Mouse (Mus musculus) intestine, embryonic 14.5 days (tissue): ENCODE data around the gene Ugcg. TPM values are rescaled to one million over a fixed set of nuclear protein-coding genes. Genes with fewer than 3 reads are reported as not detected.
"Not testable (repeated sequence)": the region's sequence is repeated elsewhere in the genome, so short reads cannot be mapped to it uniquely, and the experiment has no call there.

ENCODE experiments used
- ATAC-seq: fragments of 200-750 bp; cut with Nextera tagmentation; replicated peaks from 2 replicates; pipeline ENCODE4 v1.8.0; 2017; ENCODE audit warnings: low read depth, moderate number of reproducible peaks, moderate TSS enrichment, moderate library complexity; ENCODE audit not compliant: low FRiP score, low TSS enrichment
- DNase-seq: peaks from one replicate; pipeline ENCODE4 v3.0.0-alpha.2; 2018; ENCODE audit warnings: low spot score
- H3K27ac ChIP-seq: fragments of 300-500 bp; sonication (generic); 2 replicates; pipeline ENCODE4 v1.5.1; 2014; ENCODE audit warnings: low read depth, mild to moderate bottlenecking, control low read depth
- H3K27me3 ChIP-seq: fragments of 300-500 bp; sonication (generic); replicated peaks from 2 replicates; pipeline ENCODE4 v1.6.1; 2014; ENCODE audit warnings: low read length, control low read depth; ENCODE audit not compliant: control insufficient read depth, insufficient read depth
- H3K36me3 ChIP-seq: fragments of 300-500 bp; sonication (generic); 2 replicates; pipeline ENCODE4 v1.6.1; 2014; ENCODE audit warnings: low read length, control low read depth; ENCODE audit not compliant: control insufficient read depth, insufficient read depth
- H3K4me1 ChIP-seq: fragments of 300-500 bp; sonication (generic); replicated peaks from 2 replicates; pipeline ENCODE4 v1.6.1; 2014; ENCODE audit warnings: low read length, control low read depth, mixed read lengths; ENCODE audit not compliant: control insufficient read depth, insufficient read depth
- H3K4me2 ChIP-seq: fragments of 300-500 bp; sonication (generic); 2 replicates; pipeline ENCODE4 v1.6.1; 2014; ENCODE audit warnings: low read length
- H3K4me3 ChIP-seq: fragments of 300-500 bp; sonication (generic); 2 replicates; pipeline ENCODE4 v1.5.1; 2014; ENCODE audit warnings: low read depth, low read length, control low read depth, mixed read lengths
- H3K9ac ChIP-seq: fragments of 300-500 bp; sonication (generic); 2 replicates; pipeline ENCODE4 v1.6.1; 2014; ENCODE audit warnings: mild to moderate bottlenecking, low read length
- H3K9me3 ChIP-seq: fragments of 300-500 bp; sonication (generic); 2 replicates; pipeline ENCODE4 v1.6.1; 2016; ENCODE audit warnings: low read length, control low read depth; ENCODE audit not compliant: control insufficient read depth
- WGBS: fragments of 180-500 bp; shearing (Covaris S2); extraction: QIAGEN DNeasy Blood & Tissue Kit; methylation state at CpG from one replicate; pipeline ENCODE4 v1.1.7; 2014; 5-methylcytosine and 5-hydroxymethylcytosine counted together
- polyA plus RNA-seq: library from polyadenylated mRNA; unstranded; fragments of >200 nt; fragmentation: Nextera tagmentation; extraction: Ambion mirVana; gene quantifications from 2 replicates; pipeline ENCODE4 v1.2.1, GENCODE M21; 2014

The Ugcg gene
- polyA plus RNA-seq, 1 experiment from 2014 or later, result 14.1 TPM

DNA sequence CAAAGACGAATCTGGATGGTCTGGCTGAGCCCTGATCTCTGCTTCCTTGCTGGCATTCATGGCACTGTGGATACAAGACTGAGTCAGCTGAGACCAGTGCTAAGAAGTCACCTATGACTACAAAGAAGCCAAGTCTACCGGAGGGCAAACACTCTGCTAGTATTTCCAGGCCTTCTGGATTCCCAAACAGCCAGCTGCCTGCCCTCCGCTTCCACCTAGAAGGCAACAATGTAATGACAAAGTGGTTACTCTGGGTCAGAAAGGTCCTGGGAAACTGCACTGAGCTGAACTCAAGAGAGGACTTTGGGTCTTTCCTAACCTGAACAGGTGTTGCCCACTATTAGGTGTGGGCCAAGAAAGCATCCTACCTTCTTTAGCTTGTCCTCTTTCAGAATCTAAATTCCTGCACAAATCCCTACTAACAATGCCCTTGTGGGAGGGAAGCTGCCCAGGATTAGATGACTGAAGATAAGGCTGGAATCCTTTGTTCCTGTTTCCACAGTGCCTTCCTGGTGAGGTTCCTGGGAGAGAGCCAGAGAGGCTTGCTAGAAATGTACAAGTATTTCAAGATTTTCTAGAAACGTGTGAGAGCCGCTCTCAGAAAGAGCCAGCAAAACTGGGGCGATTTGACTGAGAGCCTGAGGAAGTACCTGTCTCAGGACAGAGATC, 63.5 kb downstream of the Ugcg start:
- no peak for DNase-seq
- H3K27ac ChIP-seq, result no peak overlapping the region
- no peaks in the 10 kb centered on the region for H3K27me3 ChIP-seq
- 77% methylated on average over 6 of the region's 6 CpGs for WGBS
- H3K4me2 ChIP-seq, result no peak overlapping the region
- no peaks in the 10 kb centered on the region for H3K4me1 ChIP-seq
- no peak overlapping the region for H3K9ac ChIP-seq
- ATAC-seq, result no peak
- no peak overlapping the region for H3K4me3 ChIP-seq
- no peaks in the 10 kb centered on the region for H3K36me3 ChIP-seq
- no peaks in the 10 kb centered on the region for H3K9me3 ChIP-seq

DNA sequence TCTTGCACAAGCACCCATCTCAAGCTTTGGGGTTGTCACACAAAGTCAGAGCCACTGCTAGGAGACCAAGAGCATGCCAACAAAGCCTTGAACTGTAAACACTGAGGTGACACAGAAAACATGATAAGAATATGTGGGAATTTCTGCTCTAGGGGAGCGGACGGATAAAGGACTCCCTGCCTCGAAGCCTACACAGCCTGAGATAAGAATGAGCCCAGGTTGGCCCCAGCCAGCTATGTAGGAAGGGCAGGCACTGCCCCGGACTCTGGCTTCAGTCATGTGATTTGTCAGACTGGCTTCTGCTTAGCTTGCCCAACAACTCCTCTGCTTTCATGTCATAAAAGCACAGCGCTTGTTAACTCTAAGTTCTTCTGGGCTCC, 64.0 kb downstream of the Ugcg start:
- Histone ChIP-seq H3K4me3 (no peak overlapping the region), H3K9ac (no peak overlapping the region), H3K4me1 (no peaks in the 10 kb centered on the region), H3K9me3 (no peaks in the 10 kb centered on the region), H3K4me2 (no peak overlapping the region), H3K27me3 (no peaks in the 10 kb centered on the region), H3K36me3 (no peaks in the 10 kb centered on the region), H3K27ac (no peak overlapping the region)
- ATAC-seq, result no peak
- DNase-seq, result no peak
- WGBS, result 74% methylated on average over 5 of the region's 5 CpGs

DNA sequence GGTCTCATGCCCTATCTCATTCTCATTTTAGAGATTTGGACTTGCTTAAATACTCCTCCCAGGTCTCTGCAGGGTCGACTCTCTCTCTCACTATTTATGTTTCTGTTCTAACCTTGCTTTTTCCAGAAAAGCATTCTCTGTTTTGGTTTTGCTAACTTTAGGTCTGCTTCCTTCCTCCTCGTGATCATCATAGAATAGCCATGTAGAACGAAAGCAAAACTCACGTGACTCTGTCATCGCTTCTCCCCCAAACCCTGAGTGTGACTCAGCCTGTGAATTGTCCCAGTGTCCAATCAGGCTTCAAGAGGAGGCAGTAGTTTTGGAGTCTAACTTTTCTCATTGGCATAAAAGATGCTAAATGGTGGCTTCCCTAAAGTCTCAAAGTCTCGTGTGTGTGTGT, 65.3 kb downstream of the Ugcg start:
- WGBS, result 90% methylated on average over 6 of the region's 6 CpGs
- Histone ChIP-seq H3K4me3 (no peak overlapping the region), H3K27me3 (no peaks in the 10 kb centered on the region), H3K27ac (no peak overlapping the region), H3K36me3 (no peaks in the 10 kb centered on the region), H3K4me2 (no peak overlapping the region), H3K4me1 (no peaks in the 10 kb centered on the region), H3K9me3 (no peaks in the 10 kb centered on the region), H3K9ac (no peak overlapping the region)
- ATAC-seq, result no peak
- DNase-seq, result no peak

- 69% methylated on average over 5 of the region's 5 CpGs for WGBS
- H3K4me2 ChIP-seq, result no peak overlapping the region
- H3K4me3 ChIP-seq, result no peak overlapping the region
- H3K36me3 ChIP-seq, result no peaks in the 10 kb centered on the region
- H3K27me3 ChIP-seq, result no peaks in the 10 kb centered on the region
- ATAC-seq (no peak), DNase-seq (no peak)
- no peak overlapping the region for H3K27ac ChIP-seq
- H3K9me3 ChIP-seq, result no peaks in the 10 kb centered on the region
- no peaks in the 10 kb centered on the region for H3K4me1 ChIP-seq
- H3K9ac ChIP-seq, result no peak overlapping the region
Observed at GRCm38 (mm10) chr4:59255988-59256387, 66.9 kb downstream of the Ugcg start.

GRCm38 (mm10) chr4:59257866-59258265, 68.8 kb downstream of the Ugcg start:
- Histone ChIP-seq H3K9me3 (no peaks in the 10 kb centered on the region), H3K4me1 (no peaks in the 10 kb centered on the region), H3K4me3 (no peak overlapping the region), H3K4me2 (no peak overlapping the region), H3K9ac (no peak overlapping the region), H3K27me3 (no peaks in the 10 kb centered on the region), H3K36me3 (no peaks in the 10 kb centered on the region), H3K27ac (no peak overlapping the region)
- DNase-seq, result no peak
- ATAC-seq, result no peak
- WGBS, result 50% methylated on average over 3 of the region's 3 CpGs

- H3K27ac ChIP-seq, result no peak overlapping the region
- no peak overlapping the region for H3K4me3 ChIP-seq
- H3K4me2 ChIP-seq, result no peak overlapping the region
- H3K27me3 ChIP-seq, result no peaks in the 10 kb centered on the region
- 84% methylated on average over 2 of the region's 2 CpGs for WGBS
- no peak overlapping the region for H3K9ac ChIP-seq
- H3K9me3 ChIP-seq, result no peaks in the 10 kb centered on the region
- no peak for DNase-seq
- H3K36me3 ChIP-seq, result no peaks in the 10 kb centered on the region
- no peaks in the 10 kb centered on the region for H3K4me1 ChIP-seq
- no peak for ATAC-seq
Observed at GRCm38 (mm10) chr4:59258771-59259170, 69.7 kb downstream of the Ugcg start.

- Histone ChIP-seq H3K27me3 (no peaks in the 10 kb centered on the region), H3K9me3 (no peaks in the 10 kb centered on the region), H3K9ac (no peak overlapping the region), H3K36me3 (no peaks in the 10 kb centered on the region), H3K4me2 (no peak overlapping the region), H3K27ac (no peak overlapping the region), H3K4me3 (no peak overlapping the region), H3K4me1 (no peaks in the 10 kb centered on the region)
- ATAC-seq (no peak), DNase-seq (no peak)
- WGBS, result 86% methylated on average over 1 of the region's 1 CpGs
Observed at GRCm38 (mm10) chr4:59259806-59260205, 70.7 kb downstream of the Ugcg start.

DNA sequence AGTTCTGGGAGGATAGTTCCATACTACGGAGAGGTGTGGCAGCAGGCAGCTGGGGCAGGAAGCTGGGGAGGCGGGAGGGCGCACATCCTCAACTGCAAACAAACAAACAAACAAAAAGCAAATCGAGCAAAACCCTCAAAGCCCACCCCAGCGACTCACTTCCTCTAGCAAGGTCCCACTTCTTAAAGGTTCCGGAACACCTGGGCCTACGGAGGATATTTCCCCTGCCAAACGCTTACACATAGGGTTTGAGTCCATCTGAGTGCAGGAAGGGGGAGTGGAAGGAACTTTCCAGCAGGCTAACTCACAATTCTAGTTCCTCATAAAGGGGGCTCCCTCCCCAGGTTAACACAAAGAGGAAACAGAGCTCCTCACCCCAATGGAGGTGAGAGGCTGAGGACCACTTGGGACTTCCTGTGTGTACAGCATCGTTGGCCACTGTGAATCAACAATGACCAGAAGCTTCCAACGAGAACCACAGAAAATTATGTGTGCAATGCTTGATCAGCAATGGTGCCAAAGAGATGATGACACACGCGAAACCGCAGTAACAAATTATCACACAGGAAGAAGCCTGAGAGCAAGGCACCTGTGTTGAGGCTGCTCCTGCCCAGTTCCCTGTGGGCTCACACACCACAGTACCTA, 71.9 kb downstream of the Ugcg start:
- Histone ChIP-seq H3K27me3 (no peaks in the 10 kb centered on the region), H3K36me3 (no peaks in the 10 kb centered on the region), H3K4me2 (no peak overlapping the region), H3K27ac (no peak overlapping the region), H3K9ac (no peak overlapping the region), H3K9me3 (no peaks in the 10 kb centered on the region), H3K4me1 (no peaks in the 10 kb centered on the region), H3K4me3 (no peak overlapping the region)
- ATAC-seq (no peak), DNase-seq (no peak)
- WGBS, result 86% methylated on average over 13 of the region's 13 CpGs

DNA sequence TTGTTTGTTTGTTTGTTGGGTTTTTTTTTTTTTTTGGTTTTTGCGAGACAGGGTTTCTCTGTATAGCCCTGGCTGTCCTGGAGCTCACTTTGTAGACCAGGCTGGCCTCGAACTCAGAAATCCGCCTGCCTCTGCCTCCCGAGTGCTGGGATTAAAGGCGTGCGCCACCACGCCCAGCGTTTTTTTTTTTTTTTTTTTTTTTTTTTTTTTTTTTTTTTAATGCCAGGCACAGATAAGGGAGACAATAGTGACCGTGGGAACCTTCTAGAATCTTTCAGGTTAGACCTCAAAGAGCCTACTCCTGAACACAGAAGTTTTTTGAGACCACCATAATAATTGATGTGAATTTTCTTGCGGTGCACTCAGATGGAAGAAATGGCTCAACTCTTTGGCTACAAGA, 72.5 kb downstream of the Ugcg start:
- not testable (repeated sequence) for H3K9me3 ChIP-seq, ATAC-seq, H3K9ac ChIP-seq, H3K4me3 ChIP-seq, DNase-seq, H3K27me3 ChIP-seq, H3K4me1 ChIP-seq, H3K4me2 ChIP-seq, H3K36me3 ChIP-seq, H3K27ac ChIP-seq
- WGBS, result 93% methylated on average over 7 of the region's 10 CpGs
